Comparison of ENCODE assay signal across 22 mouse cellular contexts in the genomic region with DNA sequence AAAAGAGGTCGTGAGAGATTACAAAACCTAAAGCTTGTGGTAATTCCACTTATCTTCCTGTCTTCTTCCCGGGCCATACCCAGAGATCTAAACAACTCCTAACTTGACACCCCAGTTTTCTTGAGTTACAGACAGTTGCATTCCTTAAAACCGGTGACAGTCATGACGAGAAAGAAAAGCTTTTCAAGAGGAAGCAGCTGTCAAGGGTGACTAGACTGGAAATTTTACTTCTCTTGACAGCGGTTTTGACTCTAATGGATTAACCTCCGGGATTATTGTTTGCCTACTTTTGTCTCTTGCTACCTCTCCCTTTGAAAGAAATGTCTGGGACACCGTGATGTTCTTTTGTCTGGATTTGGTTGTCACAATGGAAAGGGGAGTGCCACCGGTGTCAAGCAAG.
DNase-seq lines count a peak whose midpoint lies in the region; ATAC-seq and TF ChIP-seq lines count a peak whose summit lies in the region.
"Had no signal": no experiment of that assay in that cellular context is flagged by ENCODE, and none has a peak within 500 bp of the region (broad histone marks: within the 10 kb centered on the region; RNA-seq: fewer than 3 reads in every experiment).

No protein-coding gene starts in this region.

- TF ChIP-seq EP300 in heart, adult 2 months (IDR thresholded peaks at IDR 0.05; ENCODE audit: insufficient read depth, low read depth, low read length), result no peak

- H3K4me1 ChIP-seq in heart, adult 2 months (ENCODE audit: control insufficient read depth, insufficient read depth, low read length), result no peaks in the 10 kb centered on the region
- peaks cover under 1% of the 10 kb centered on the region for H3K4me1 ChIP-seq in liver, embryonic 11.5 days (replicated peaks; ENCODE audit: control insufficient read depth, insufficient read depth, low read length)
- H3K4me1 ChIP-seq in forebrain, embryonic 14.5 days (ENCODE audit: control insufficient read depth, insufficient read depth, low read length), result peaks cover 2% of the 10 kb centered on the region

- H3K79me2 ChIP-seq in heart, adult 2 months (replicated peaks; ENCODE audit: control insufficient read depth, insufficient read depth, low read length), result no peaks in the 10 kb centered on the region

- intact Hi-C loops in heart, adult 2 months (cut with DNase I), result no loop called here

- no peaks in the 10 kb centered on the region for H3K27me3 ChIP-seq in heart, adult 2 months (ENCODE audit: control insufficient read depth, insufficient read depth, low read length)
- H3K27me3 ChIP-seq in liver, embryonic 11.5 days (replicated peaks; ENCODE audit: control insufficient read depth, insufficient read depth, low read length), result no peaks in the 10 kb centered on the region
- no peaks in the 10 kb centered on the region for H3K27me3 ChIP-seq in forebrain, embryonic 14.5 days (replicated peaks; ENCODE audit: control insufficient read depth, insufficient read depth, low read length)
- H3K27me3 ChIP-seq: CH12.LX; embryonic facial prominence, embryonic 13.5 days; forebrain, embryonic 13.5 days; heart, embryonic 15.5 days had no signal

- WGBS in heart, adult 2 months, result 64% methylated on average over 8 of the region's 8 CpGs
- WGBS in liver, embryonic 11.5 days, result 47% methylated on average over 8 of the region's 8 CpGs
- WGBS in forebrain, embryonic 14.5 days, result 31% methylated on average over 8 of the region's 8 CpGs

- DNase-seq in heart, adult 11 months, result peak; percentile 42
- DNase-seq in heart, adult 2 months, result no peak
- peak; percentile 28 for DNase-seq in R1 (ENCODE audit: low read depth, low spot score)
- no peak for DNase-seq in liver, embryonic 11.5 days (ENCODE audit: low spot score)
- no peak for DNase-seq in forebrain, embryonic 14.5 days (ENCODE audit: low spot score)
- DNase-seq in natural killer cell, adult 2 months (ENCODE audit: low spot score in 2 of 2), result no peak
- DNase-seq: adrenal gland, postnatal 10 days; cerebellum, adult 11 months; cerebellum, adult 8-10 months; cerebellum, postnatal 14 days; gastrocnemius, adult 2 months; gastrocnemius, postnatal 25 days; heart, adult 18-20 months; heart, postnatal 14 days had no signal

- H3K27ac ChIP-seq in heart, adult 2 months, result no peak overlapping the region
- H3K27ac ChIP-seq in liver, embryonic 11.5 days (ENCODE audit: low read depth, low read length), result no peak overlapping the region
- no peak overlapping the region for H3K27ac ChIP-seq in forebrain, embryonic 14.5 days (ENCODE audit: low read depth, low read length)
- H3K27ac ChIP-seq: embryonic facial prominence, embryonic 13.5 days; forebrain, embryonic 13.5 days; gastrocnemius, adult 2 months; heart, embryonic 15.5 days; hindbrain, embryonic 10.5 days; hindbrain, embryonic 14.5 days had no signal

- H3K9ac ChIP-seq in heart, adult 2 months (ENCODE audit: low read depth, low read length), result no peak overlapping the region
- no peak overlapping the region for H3K9ac ChIP-seq in liver, embryonic 11.5 days (ENCODE audit: low read depth, low read length)
- no peak overlapping the region for H3K9ac ChIP-seq in forebrain, embryonic 14.5 days (ENCODE audit: low read length)
- H3K9ac ChIP-seq: embryonic facial prominence, embryonic 13.5 days; forebrain, embryonic 13.5 days; heart, embryonic 15.5 days; hindbrain, embryonic 14.5 days had no signal

- 0 out of 4 replicates have a peak, but pooled peaks have one; percentile 29 to 33 for ATAC-seq in hematopoietic stem cell, adult 5-6 weeks (replicated peaks in 1 of 2; ENCODE audit: insufficient read depth in 1 of 2, low FRiP score in 2 of 2, low TSS enrichment in 1 of 2, low read depth in 1 of 2, poor library complexity in 2 of 2, severe bottlenecking in 2 of 2)
- ATAC-seq in liver, embryonic 11.5 days (replicated peaks; ENCODE audit: low FRiP score), result no peak
- no peak for ATAC-seq in forebrain, embryonic 14.5 days
- ATAC-seq: forebrain, embryonic 13.5 days had no signal

- TF ChIP-seq CTCF in heart, adult 2 months (IDR thresholded peaks at IDR 0.05), result no peak

- H3K4me2 ChIP-seq in liver, embryonic 11.5 days, result no peak overlapping the region
- H3K4me2 ChIP-seq in forebrain, embryonic 14.5 days (ENCODE audit: low read length), result no peak overlapping the region
- H3K4me2 ChIP-seq: embryonic facial prominence, embryonic 13.5 days; forebrain, embryonic 13.5 days; heart, embryonic 11.5 days; heart, embryonic 15.5 days; hindbrain, embryonic 14.5 days had no signal

- H3K9me3 ChIP-seq in liver, embryonic 11.5 days (ENCODE audit: control insufficient read depth, low read length), result no peaks in the 10 kb centered on the region
- no peaks in the 10 kb centered on the region for H3K9me3 ChIP-seq in forebrain, embryonic 14.5 days (replicated peaks; ENCODE audit: control insufficient read depth, low read length)
- H3K9me3 ChIP-seq: embryonic facial prominence, embryonic 13.5 days; forebrain, embryonic 13.5 days; heart, embryonic 15.5 days; hindbrain, embryonic 10.5 days had no signal

- no peak for TF ChIP-seq POLR2A in heart, adult 2 months (IDR thresholded peaks at IDR 0.05; ENCODE audit: insufficient read depth, low read depth, low read length)

- no peaks in the 10 kb centered on the region for H3K36me3 ChIP-seq in heart, adult 2 months (ENCODE audit: control insufficient read depth, insufficient read depth, low read length)
- H3K36me3 ChIP-seq in liver, embryonic 11.5 days (ENCODE audit: control insufficient read depth, insufficient read depth, low read length), result no peaks in the 10 kb centered on the region
- no peaks in the 10 kb centered on the region for H3K36me3 ChIP-seq in forebrain, embryonic 14.5 days (ENCODE audit: control insufficient read depth, insufficient read depth, low read length)
- H3K36me3 ChIP-seq: embryonic facial prominence, embryonic 13.5 days; heart, embryonic 15.5 days; hindbrain, embryonic 10.5 days had no signal

- no peak overlapping the region for H3K4me3 ChIP-seq in heart, adult 2 months
- H3K4me3 ChIP-seq in liver, embryonic 11.5 days (ENCODE audit: low read depth, low read length), result no peak overlapping the region
- H3K4me3 ChIP-seq in forebrain, embryonic 14.5 days (ENCODE audit: low read depth, low read length), result no peak overlapping the region
- H3K4me3 ChIP-seq: embryonic facial prominence, embryonic 13.5 days; forebrain, embryonic 13.5 days; gastrocnemius, adult 2 months; heart, embryonic 15.5 days; hindbrain, embryonic 10.5 days had no signal

Comparison
In these comparisons a context has a peak if more than half of its experiments do, and no peak if none do; other contexts are left out.
1. DNase-seq: peak in heart, adult 11 months (single experiment) and R1 (single experiment); none in heart, adult 2 months (0 of 2), liver, embryonic 11.5 days (single experiment), forebrain, embryonic 14.5 days (single experiment) and natural killer cell, adult 2 months (0 of 2).
2. ATAC-seq: peak in hematopoietic stem cell, adult 5-6 weeks (2 of 2); none in liver, embryonic 11.5 days (single experiment) and forebrain, embryonic 14.5 days (single experiment).